Comparison of ENCODE assay signal across 8 mouse cellular contexts in the genomic region with DNA sequence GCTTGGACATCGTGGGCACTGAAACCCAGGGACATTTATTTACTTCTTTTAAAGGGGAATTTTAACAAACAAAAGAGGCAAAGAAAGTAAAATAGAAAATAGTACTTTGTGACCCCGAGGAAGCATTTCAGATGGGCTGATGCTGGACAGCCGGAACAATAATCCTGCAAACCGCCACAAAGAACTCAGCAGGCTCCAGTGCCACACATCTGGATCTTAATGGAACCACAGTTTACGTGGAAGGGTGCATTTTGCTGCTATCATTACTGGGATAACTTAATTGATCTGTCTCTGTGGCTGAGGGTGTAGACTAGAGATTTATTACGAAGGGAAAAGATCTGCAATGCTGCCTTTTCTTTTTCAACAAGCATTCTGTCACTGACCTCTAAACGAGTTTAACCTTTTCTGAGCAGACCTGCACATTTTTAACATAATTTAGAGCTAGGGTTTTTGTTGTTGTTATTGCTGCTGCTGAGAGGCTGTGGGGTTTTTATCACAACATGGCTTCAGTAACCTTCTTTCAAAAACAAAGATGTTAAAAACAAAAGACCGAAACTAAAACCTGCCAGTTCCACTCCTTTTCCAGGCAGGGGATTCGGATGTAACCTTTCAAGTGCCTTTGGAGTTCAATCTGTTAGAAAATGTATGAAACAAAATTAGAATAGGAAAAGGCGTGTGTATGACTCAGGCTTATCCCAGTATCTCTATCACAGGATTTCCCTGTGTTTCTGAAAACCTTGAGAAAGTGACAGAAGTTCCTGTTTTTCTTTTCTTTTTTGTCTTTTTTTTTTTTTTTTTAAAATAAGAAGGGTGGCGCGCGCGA.
DNase-seq lines count a peak whose midpoint lies in the region; ATAC-seq lines count a peak whose summit lies in the region.

No protein-coding gene starts in this region.

- H3K36me3 ChIP-seq in kidney, embryonic 14.5 days (ENCODE audit: control insufficient read depth, insufficient read depth, low read length), result no peaks in the 10 kb centered on the region; the same call in 1 of the 2 replicates
- H3K36me3 ChIP-seq in hindbrain, embryonic 11.5 days (ENCODE audit: control insufficient read depth, insufficient read depth, low read length), result no peaks in the 10 kb centered on the region
- H3K36me3 ChIP-seq in midbrain, embryonic 13.5 days, result no peaks in the 10 kb centered on the region

- H3K4me3 ChIP-seq in kidney, embryonic 14.5 days (ENCODE audit: low read length), result peak overlapping the region; percentile 94
- peak overlapping the region; percentile 88 for H3K4me3 ChIP-seq in hindbrain, embryonic 11.5 days (ENCODE audit: low read depth, low read length)
- peak overlapping the region; percentile 83 for H3K4me3 ChIP-seq in midbrain, embryonic 13.5 days (replicated peaks)

- no peaks in the 10 kb centered on the region for H3K9me3 ChIP-seq in kidney, embryonic 14.5 days (ENCODE audit: control insufficient read depth, low read length)
- no peaks in the 10 kb centered on the region for H3K9me3 ChIP-seq in hindbrain, embryonic 11.5 days (ENCODE audit: control insufficient read depth, low read length)
- no peaks in the 10 kb centered on the region for H3K9me3 ChIP-seq in midbrain, embryonic 13.5 days

- ATAC-seq in kidney, embryonic 14.5 days (ENCODE audit: low FRiP score, low TSS enrichment), result no peak
- no peak for ATAC-seq in hindbrain, embryonic 11.5 days (ENCODE audit: low FRiP score)
- no peak for ATAC-seq in midbrain, embryonic 13.5 days

- peaks cover 31% of the 10 kb centered on the region for H3K4me1 ChIP-seq in kidney, embryonic 14.5 days (ENCODE audit: control insufficient read depth, insufficient read depth, low read length)
- H3K4me1 ChIP-seq in hindbrain, embryonic 11.5 days (replicated peaks; ENCODE audit: control insufficient read depth, insufficient read depth, low read length), result no peaks in the 10 kb centered on the region; the same call in 1 of the 2 replicates
- peaks cover 23% of the 10 kb centered on the region for H3K4me1 ChIP-seq in midbrain, embryonic 13.5 days (replicated peaks)

- H3K27me3 ChIP-seq in kidney, embryonic 14.5 days (ENCODE audit: control insufficient read depth, insufficient read depth, low read length), result no peaks in the 10 kb centered on the region
- no peaks in the 10 kb centered on the region for H3K27me3 ChIP-seq in hindbrain, embryonic 11.5 days (ENCODE audit: control insufficient read depth, insufficient read depth, low read length)
- H3K27me3 ChIP-seq in midbrain, embryonic 13.5 days, result peaks cover 72% of the 10 kb centered on the region

- peak overlapping the region; percentile 85 for H3K4me2 ChIP-seq in kidney, embryonic 14.5 days (replicated peaks; ENCODE audit: low read depth, low read length)
- H3K4me2 ChIP-seq in hindbrain, embryonic 11.5 days (replicated peaks; ENCODE audit: low read depth, low read length), result peak overlapping the region; percentile 92
- peak overlapping the region; percentile 87 for H3K4me2 ChIP-seq in midbrain, embryonic 13.5 days (replicated peaks)

- WGBS in kidney, embryonic 14.5 days, result 3% methylated on average over 14 of the region's 14 CpGs
- under 1% methylated on average over 14 of the region's 14 CpGs for WGBS in hindbrain, embryonic 11.5 days
- 1% methylated on average over 14 of the region's 14 CpGs for WGBS in midbrain, embryonic 13.5 days

- H3K9ac ChIP-seq in kidney, embryonic 14.5 days (ENCODE audit: low read depth, low read length), result peak overlapping the region; percentile 97
- peak overlapping the region; percentile 9; the same call in 1 of the 2 replicates for H3K9ac ChIP-seq in hindbrain, embryonic 11.5 days (ENCODE audit: low read depth, low read length)
- H3K9ac ChIP-seq in midbrain, embryonic 13.5 days (replicated peaks), result peak overlapping the region; percentile 25; the same call in 1 of the 2 replicates

- H3K27ac ChIP-seq in kidney, embryonic 14.5 days (ENCODE audit: low read depth, low read length), result peak overlapping the region; percentile 94; the same call in 1 of the 2 replicates
- no peak overlapping the region; the same call in 1 of the 2 replicates for H3K27ac ChIP-seq in hindbrain, embryonic 11.5 days (ENCODE audit: low read depth, low read length)
- no peak overlapping the region for H3K27ac ChIP-seq in midbrain, embryonic 13.5 days

- DNase-seq in kidney, postnatal 14 days, result no peak
- DNase-seq in NIH3T3 (ENCODE audit: low read depth), result peak; percentile 42
- DNase-seq in hindbrain, embryonic 11.5 days (ENCODE audit: low spot score), result peak; percentile 28
- DNase-seq in thymus, postnatal 14 days, result no peak
- DNase-seq in urinary bladder, postnatal 10 days (ENCODE audit: low spot score), result no peak
- no peak for DNase-seq in kidney, adult 8-10 months

Comparison
In these comparisons a context has a peak if more than half of its experiments do, and no peak if none do; other contexts are left out.
1. H3K9ac ChIP-seq: peak in every context shown above with its lines; median percentile 97 in kidney, embryonic 14.5 days; 25 in midbrain, embryonic 13.5 days; 9 in hindbrain, embryonic 11.5 days.
2. DNase-seq: peak in NIH3T3 (single experiment) and hindbrain, embryonic 11.5 days (single experiment); none in kidney, postnatal 14 days (single experiment), thymus, postnatal 14 days (single experiment), urinary bladder, postnatal 10 days (single experiment) and kidney, adult 8-10 months (0 of 2).
3. Peak in every context shown above with its lines, with median percentiles within 50 percentile points of each other: H3K4me2 ChIP-seq and H3K4me3 ChIP-seq.